Mouse (Mus musculus): Measurements from ENCODE around the gene Ucp1. TPM values are rescaled to one million over a fixed set of nuclear protein-coding genes. Genes with fewer than 3 reads are reported as not detected.
A peak's percentile ranks its signal among the peaks of the same experiment; 100 is the strongest.
"Not testable (repeated sequence)": the region's sequence is repeated elsewhere in the genome, so short reads cannot be mapped to it uniquely, and the experiment has no call there.

Ucp1 gene
- polyA plus RNA-seq, 1 experiment from 2014 or later = not detected

- Histone ChIP-seq H3K9ac (no peak overlapping the region), H3K27me3 (peaks cover 19% of the 10 kb centered on the region), H3K4me2 (no peak overlapping the region), H3K4me3 (replicated peaks) (no peak overlapping the region), H3K9me3 (replicated peaks) (no peaks in the 10 kb centered on the region), H3K4me1 (replicated peaks) (no peaks in the 10 kb centered on the region), H3K36me3 (no peaks in the 10 kb centered on the region), H3K27ac (no peak overlapping the region)
- ATAC-seq (ENCODE audit: low read depth) (no peak), DNase-seq (no peak)
- WGBS (ENCODE audit: insufficient replicate concordance) = 65% methylated on average over 8 of the region's 8 CpGs
Observed at GRCm38 (mm10) chr8:83285391-83285790, 4.8 kb upstream of the Ucp1 start.

- ATAC-seq (ENCODE audit: low read depth) (no peak), DNase-seq (no peak)
- H3K4me1 ChIP-seq (replicated peaks) = no peaks in the 10 kb centered on the region
- WGBS (ENCODE audit: insufficient replicate concordance) = 35% methylated on average over 4 of the region's 4 CpGs
- no peak overlapping the region for H3K9ac ChIP-seq
- peaks cover 2% of the 10 kb centered on the region; the same call in 1 of the 2 replicates for H3K27me3 ChIP-seq
- no peak overlapping the region for H3K4me2 ChIP-seq
- no peak overlapping the region for H3K27ac ChIP-seq
- no peak overlapping the region for H3K4me3 ChIP-seq (replicated peaks)
- H3K36me3 ChIP-seq = no peaks in the 10 kb centered on the region
- no peaks in the 10 kb centered on the region for H3K9me3 ChIP-seq (replicated peaks)
Observed at GRCm38 (mm10) chr8:83297375-83297774, 7.2 kb downstream of the Ucp1 start.

GRCm38 (mm10) chr8:83300135-83300534, 10.0 kb downstream of the Ucp1 start:
- ATAC-seq (ENCODE audit: low read depth) = no peak
- H3K27ac ChIP-seq = no peak overlapping the region
- no peaks in the 10 kb centered on the region for H3K9me3 ChIP-seq (replicated peaks)
- H3K27me3 ChIP-seq = peaks cover 2% of the 10 kb centered on the region; the same call in 1 of the 2 replicates
- no peak overlapping the region for H3K4me3 ChIP-seq (replicated peaks)
- H3K4me2 ChIP-seq = no peak overlapping the region
- H3K9ac ChIP-seq = no peak overlapping the region
- 26% methylated on average over 1 of the region's 1 CpGs for WGBS (ENCODE audit: insufficient replicate concordance)
- no peaks in the 10 kb centered on the region for H3K4me1 ChIP-seq (replicated peaks)
- no peaks in the 10 kb centered on the region for H3K36me3 ChIP-seq
- DNase-seq = no peak

GRCm38 (mm10) chr8:83304946-83305345, 14.8 kb downstream of the Ucp1 start:
- Histone ChIP-seq H3K27me3 (no peaks in the 10 kb centered on the region), H3K9me3 (replicated peaks) (no peaks in the 10 kb centered on the region), H3K4me3 (replicated peaks) (no peak overlapping the region), H3K4me1 (replicated peaks) (no peaks in the 10 kb centered on the region), H3K27ac (no peak overlapping the region), H3K36me3 (no peaks in the 10 kb centered on the region), H3K4me2 (no peak overlapping the region), H3K9ac (no peak overlapping the region)
- DNase-seq (no peak), ATAC-seq (ENCODE audit: low read depth) (no peak)
- 95% methylated on average over 1 of the region's 1 CpGs for WGBS (ENCODE audit: insufficient replicate concordance)

GRCm38 (mm10) chr8:83309836-83310235, 19.7 kb downstream of the Ucp1 start:
- ATAC-seq (ENCODE audit: low read depth) (no peak), DNase-seq (no peak)
- Histone ChIP-seq H3K27me3 (no peaks in the 10 kb centered on the region), H3K4me3 (replicated peaks) (no peak overlapping the region), H3K4me1 (replicated peaks) (no peaks in the 10 kb centered on the region), H3K27ac (no peak overlapping the region), H3K36me3 (no peaks in the 10 kb centered on the region), H3K4me2 (no peak overlapping the region), H3K9ac (no peak overlapping the region), H3K9me3 (replicated peaks) (no peaks in the 10 kb centered on the region)
- 74% methylated on average over 6 of the region's 6 CpGs for WGBS (ENCODE audit: insufficient replicate concordance)

GRCm38 (mm10) chr8:83315084-83315483, 24.9 kb downstream of the Ucp1 start:
- not testable (repeated sequence) for H3K27me3 ChIP-seq; H3K4me1 ChIP-seq (replicated peaks); ATAC-seq (ENCODE audit: low read depth); H3K9me3 ChIP-seq (replicated peaks); H3K4me2 ChIP-seq; DNase-seq; H3K9ac ChIP-seq; H3K4me3 ChIP-seq (replicated peaks); H3K27ac ChIP-seq
- peaks cover 29% of the 10 kb centered on the region for H3K36me3 ChIP-seq
- 76% methylated on average over 4 of the region's 4 CpGs for WGBS (ENCODE audit: insufficient replicate concordance)

GRCm38 (mm10) chr8:83315691-83316090, 25.5 kb downstream of the Ucp1 start:
- Histone ChIP-seq H3K27me3 (no peaks in the 10 kb centered on the region), H3K4me2 (no peak overlapping the region), H3K9me3 (replicated peaks) (no peaks in the 10 kb centered on the region), H3K4me3 (replicated peaks) (no peak overlapping the region), H3K9ac (no peak overlapping the region), H3K36me3 (peaks cover 33% of the 10 kb centered on the region), H3K27ac (no peak overlapping the region), H3K4me1 (replicated peaks) (no peaks in the 10 kb centered on the region)
- DNase-seq (no peak), ATAC-seq (ENCODE audit: low read depth) (no peak)
- WGBS (ENCODE audit: insufficient replicate concordance) = 85% methylated on average over 2 of the region's 2 CpGs

- no peak overlapping the region for H3K9ac ChIP-seq
- no peak overlapping the region for H3K27ac ChIP-seq
- H3K4me1 ChIP-seq (replicated peaks) = peaks cover 14% of the 10 kb centered on the region; the same call in 1 of the 2 replicates
- no peaks in the 10 kb centered on the region for H3K9me3 ChIP-seq (replicated peaks)
- ATAC-seq (ENCODE audit: low read depth) = no peak
- WGBS (ENCODE audit: insufficient replicate concordance) = 81% methylated on average over 3 of the region's 3 CpGs
- no peak overlapping the region for H3K4me2 ChIP-seq
- no peaks in the 10 kb centered on the region for H3K27me3 ChIP-seq
- peaks cover 47% of the 10 kb centered on the region for H3K36me3 ChIP-seq
- no peak for DNase-seq
- H3K4me3 ChIP-seq (replicated peaks) = no peak overlapping the region
Observed at GRCm38 (mm10) chr8:83320543-83320942, 30.4 kb downstream of the Ucp1 start.

GRCm38 (mm10) chr8:83322374-83322773, 32.2 kb downstream of the Ucp1 start:
- no peak for DNase-seq
- H3K4me3 ChIP-seq (replicated peaks) = no peak overlapping the region
- no peaks in the 10 kb centered on the region for H3K27me3 ChIP-seq
- H3K4me2 ChIP-seq = no peak overlapping the region
- 0 out of 2 replicates have a peak overlapping the region, but pooled peaks have one; percentile 7 for H3K9ac ChIP-seq
- ATAC-seq (ENCODE audit: low read depth) = peak; percentile 67; the same call in 1 of the 2 replicates
- peaks cover 41% of the 10 kb centered on the region for H3K36me3 ChIP-seq
- WGBS (ENCODE audit: insufficient replicate concordance) = 72% methylated on average over 6 of the region's 6 CpGs
- H3K4me1 ChIP-seq (replicated peaks) = peaks cover 14% of the 10 kb centered on the region; the same call in 1 of the 2 replicates
- H3K9me3 ChIP-seq (replicated peaks) = no peaks in the 10 kb centered on the region
- H3K27ac ChIP-seq = no peak overlapping the region

- H3K9me3 ChIP-seq (replicated peaks) = no peaks in the 10 kb centered on the region
- no peak overlapping the region for H3K27ac ChIP-seq
- no peak overlapping the region for H3K4me3 ChIP-seq (replicated peaks)
- H3K27me3 ChIP-seq = no peaks in the 10 kb centered on the region
- DNase-seq (peak; percentile 24), ATAC-seq (ENCODE audit: low read depth) (peak; percentile 81)
- H3K4me1 ChIP-seq (replicated peaks) = peaks cover 14% of the 10 kb centered on the region; the same call in 1 of the 2 replicates
- no peak overlapping the region for H3K4me2 ChIP-seq
- 24% methylated on average over 2 of the region's 2 CpGs for WGBS (ENCODE audit: insufficient replicate concordance)
- no peak overlapping the region; the same call in 1 of the 2 replicates for H3K9ac ChIP-seq
- H3K36me3 ChIP-seq = peaks cover 38% of the 10 kb centered on the region
Observed at GRCm38 (mm10) chr8:83323056-83323455, 32.9 kb downstream of the Ucp1 start.

GRCm38 (mm10) chr8:83327889-83328288, 37.7 kb downstream of the Ucp1 start:
- Histone ChIP-seq H3K4me2 (no peak overlapping the region), H3K4me3 (replicated peaks) (no peak overlapping the region), H3K9me3 (replicated peaks) (no peaks in the 10 kb centered on the region), H3K9ac (no peak overlapping the region), H3K4me1 (replicated peaks) (peaks cover 18% of the 10 kb centered on the region), H3K27ac (no peak overlapping the region), H3K27me3 (no peaks in the 10 kb centered on the region), H3K36me3 (0 out of 2 replicates have a peak, but pooled peaks cover 9% of the 10 kb centered on the region)
- no peak for DNase-seq
- WGBS (ENCODE audit: insufficient replicate concordance) = 78% methylated on average over 5 of the region's 5 CpGs
- no peak for ATAC-seq (ENCODE audit: low read depth)

GRCm38 (mm10) chr8:83331567-83331898, 41.4 kb downstream of the Ucp1 start:
- WGBS (ENCODE audit: insufficient replicate concordance) = 7% methylated on average over 7 of the region's 7 CpGs
- H3K9ac ChIP-seq = peak overlapping the region; percentile 80
- H3K4me1 ChIP-seq (replicated peaks) = peaks cover 14% of the 10 kb centered on the region
- 0 out of 2 replicates have a peak, but pooled peaks cover 9% of the 10 kb centered on the region for H3K36me3 ChIP-seq
- DNase-seq (no peak), ATAC-seq (ENCODE audit: low read depth) (no peak)
- peak overlapping the region; percentile 72 for H3K27ac ChIP-seq
- peak overlapping the region; percentile 72 for H3K4me3 ChIP-seq (replicated peaks)
- H3K9me3 ChIP-seq (replicated peaks) = no peaks in the 10 kb centered on the region
- peak overlapping the region; percentile 94 for H3K4me2 ChIP-seq
- peaks cover 12% of the 10 kb centered on the region for H3K27me3 ChIP-seq
